Mouse (Mus musculus) cerebellum, adult 2 months (tissue): ENCODE measurements at regions not wholly inside any gene's neighbourhood (a gene's known extent, or its start where the extent isn't known, plus 50 kb on each side); places are given as distances from the start of the nearest gene placed in this dataset.

Experiments
- CTCF ChIP-seq: fragments of 200-500 bp; IDR thresholded peaks from 2 replicates; pipeline ENCODE4 v1.5.1; 2011; ENCODE audit warnings: low read depth, mild to moderate bottlenecking, control low read depth, low read length, moderate library complexity, borderline replicate concordance; ENCODE audit not compliant: insufficient read depth
- POLR2A ChIP-seq: fragments of 200-500 bp; IDR thresholded peaks from 2 replicates; pipeline ENCODE4 v1.6.1; 2011; ENCODE audit warnings: low read length, control low read depth, borderline replicate concordance; ENCODE audit not compliant: insufficient read depth

- no peak for TF ChIP-seq CTCF
- TF ChIP-seq POLR2A: no peak
These were observed 61.4 kb upstream of the Adgre5 start for GRCm38 (mm10) chr8:83802506-83802905.
